Mouse (Mus musculus) embryonic fibroblast, embryonic 13.5 days (primary cell): ENCODE measurements at regions not wholly inside any gene's neighbourhood (a gene's known extent, or its start where the extent isn't known, plus 50 kb on each side); places are given as distances from the start of the nearest gene placed in this dataset.

Source experiments
- H3K27ac ChIP-seq: 2 replicates; pipeline ENCODE4 v1.5.1; 2012; ENCODE audit warnings: low read length, control low read depth, inconsistent platforms; ENCODE audit not compliant: insufficient read depth
- H3K4me1 ChIP-seq: 2 replicates; pipeline ENCODE4 v1.6.1; 2011; ENCODE audit warnings: low read length; ENCODE audit not compliant: control insufficient read depth, insufficient read depth
- H3K4me3 ChIP-seq: 2 replicates; pipeline ENCODE4 v1.5.1; 2011; ENCODE audit warnings: mild to moderate bottlenecking, control low read depth, low read length; ENCODE audit not compliant: insufficient read depth
- CTCF ChIP-seq: IDR thresholded peaks from 2 replicates; pipeline ENCODE4 v1.5.1; 2011; ENCODE audit warnings: mild to moderate bottlenecking, control low read depth, low read length, moderate library complexity, borderline replicate concordance; ENCODE audit not compliant: insufficient read depth
- POLR2A ChIP-seq: IDR thresholded peaks from 2 replicates; pipeline ENCODE4 v1.6.1; 2011; ENCODE audit warnings: low read depth, mild to moderate bottlenecking, control low read depth, low read length, moderate library complexity

DNA sequence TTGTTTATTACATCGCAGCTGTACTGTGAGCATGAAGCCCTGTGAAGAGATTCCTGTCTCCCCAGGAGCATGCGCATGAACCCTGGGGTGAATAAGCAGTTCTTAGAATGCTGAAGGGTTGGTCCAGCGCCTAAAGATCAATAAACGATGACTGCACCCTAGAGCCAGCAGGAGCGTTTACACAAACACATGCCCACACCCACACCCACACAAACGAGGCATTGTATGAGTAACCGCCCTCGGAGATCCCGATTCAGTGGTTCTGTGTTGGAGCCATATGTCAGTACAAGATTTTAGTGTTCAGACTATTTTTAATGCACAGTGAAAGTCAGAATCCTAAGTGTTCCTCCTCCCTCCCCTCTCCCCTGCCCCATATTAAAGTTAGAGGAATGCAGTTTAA, 57.3 kb downstream of the Edn1 start:
- Histone ChIP-seq H3K27ac (no peak overlapping the region), H3K4me3 (no peak overlapping the region), H3K4me1 (no peaks in the 10 kb centered on the region)
- TF ChIP-seq POLR2A (no peak), CTCF (no peak)

DNA sequence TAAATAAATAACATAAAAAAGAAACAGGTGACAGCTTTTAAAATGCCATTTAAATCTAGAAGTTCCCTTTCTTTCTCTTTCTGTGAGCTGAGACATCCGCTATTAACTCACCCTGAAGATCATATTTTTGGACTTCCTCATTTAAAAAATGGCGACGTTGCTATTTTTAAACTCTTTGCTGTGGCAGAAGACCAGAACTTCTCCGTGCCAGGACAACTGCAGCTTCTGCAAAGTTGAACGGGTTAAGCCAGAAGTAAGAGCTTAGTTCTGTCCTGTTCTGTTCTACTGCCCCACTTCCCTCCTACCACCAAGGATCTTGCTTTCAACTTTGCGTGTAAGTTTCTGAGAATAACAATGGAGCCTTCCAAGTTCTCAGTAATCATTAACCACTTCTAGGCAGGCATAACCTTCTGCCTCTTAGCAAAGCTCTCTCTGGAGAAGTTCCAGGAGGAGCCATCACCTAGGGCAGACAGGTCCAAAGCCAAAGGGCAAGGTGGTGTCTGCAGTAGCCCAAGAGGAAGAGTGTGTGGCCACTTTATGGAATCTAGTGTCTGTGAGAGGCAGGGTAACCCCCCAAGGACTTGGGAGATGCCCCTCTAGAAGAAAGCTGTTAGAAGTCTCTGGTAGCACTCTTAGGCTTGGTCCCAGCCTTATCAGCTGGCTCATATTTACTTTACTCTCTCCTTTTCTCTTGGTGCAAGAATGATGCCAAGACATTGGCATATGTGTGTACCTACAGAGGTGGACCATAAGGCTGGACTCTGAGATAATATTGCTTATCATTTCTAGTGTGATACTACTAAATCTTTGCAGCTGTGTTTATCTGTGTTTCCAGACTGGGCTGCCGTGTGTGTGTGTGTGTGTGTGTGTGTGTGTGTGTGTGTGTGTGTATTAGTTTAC, 66.6 kb downstream of the Edn1 start:
- TF ChIP-seq POLR2A (no peak), CTCF (no peak)
- Histone ChIP-seq H3K27ac (no peak overlapping the region), H3K4me3 (no peak overlapping the region), H3K4me1 (no peaks in the 10 kb centered on the region)

DNA sequence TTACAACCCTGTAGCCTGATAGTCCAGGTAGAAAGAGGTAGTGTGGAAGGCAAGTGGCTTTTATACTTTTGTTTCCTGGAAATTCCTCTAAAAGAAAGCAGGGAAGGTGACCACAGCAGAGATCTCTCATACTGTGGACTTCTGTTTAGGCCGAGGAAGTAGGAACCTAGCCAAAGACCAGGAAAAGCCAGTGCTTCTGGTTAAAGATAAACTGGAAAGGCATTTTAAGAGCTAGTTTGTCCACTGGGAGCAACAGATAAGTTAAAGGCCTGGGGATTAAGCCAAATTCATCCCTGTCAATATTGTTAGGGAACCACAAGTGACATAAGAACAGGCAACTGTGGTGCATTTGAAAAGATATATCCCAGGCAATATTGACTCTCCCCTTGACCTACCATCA, 68.5 kb downstream of the Edn1 start:
- TF ChIP-seq CTCF (no peak), POLR2A (no peak)

DNA sequence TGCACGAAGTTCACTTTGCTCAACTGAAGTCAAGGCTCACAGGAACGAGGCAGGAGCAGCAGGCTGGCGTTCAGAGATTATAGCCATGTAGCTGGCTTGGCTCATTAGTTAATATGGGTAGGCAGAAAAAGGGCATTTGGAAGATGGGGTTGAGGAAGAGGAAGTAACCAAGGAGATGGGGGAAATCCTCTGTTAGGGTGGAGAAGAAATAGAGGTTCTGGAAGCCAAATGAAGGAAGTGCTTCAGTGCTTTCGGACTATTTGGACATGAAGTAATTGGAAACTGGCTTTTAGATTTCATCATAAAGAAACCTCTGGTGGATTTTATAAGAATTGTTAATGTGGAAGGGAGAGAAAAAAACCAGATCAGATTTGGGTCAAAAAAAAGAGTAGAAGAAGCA, 70.9 kb downstream of the Edn1 start:
- Histone ChIP-seq H3K4me1 (no peaks in the 10 kb centered on the region), H3K4me3 (no peak overlapping the region), H3K27ac (no peak overlapping the region)
- TF ChIP-seq CTCF (no peak), POLR2A (no peak)

More for the DNA sequence above, 68.5 kb downstream of the Edn1 start:
- H3K4me3 ChIP-seq = no peak overlapping the region
- H3K27ac ChIP-seq = no peak overlapping the region
- no peaks in the 10 kb centered on the region for H3K4me1 ChIP-seq

GRCm38 (mm10) chr13:42374181-42374596, 72.9 kb downstream of the Edn1 start:
- no peak overlapping the region for H3K4me3 ChIP-seq
- H3K27ac ChIP-seq = no peak overlapping the region
- H3K4me1 ChIP-seq = no peaks in the 10 kb centered on the region
- no peak for TF ChIP-seq CTCF

DNA sequence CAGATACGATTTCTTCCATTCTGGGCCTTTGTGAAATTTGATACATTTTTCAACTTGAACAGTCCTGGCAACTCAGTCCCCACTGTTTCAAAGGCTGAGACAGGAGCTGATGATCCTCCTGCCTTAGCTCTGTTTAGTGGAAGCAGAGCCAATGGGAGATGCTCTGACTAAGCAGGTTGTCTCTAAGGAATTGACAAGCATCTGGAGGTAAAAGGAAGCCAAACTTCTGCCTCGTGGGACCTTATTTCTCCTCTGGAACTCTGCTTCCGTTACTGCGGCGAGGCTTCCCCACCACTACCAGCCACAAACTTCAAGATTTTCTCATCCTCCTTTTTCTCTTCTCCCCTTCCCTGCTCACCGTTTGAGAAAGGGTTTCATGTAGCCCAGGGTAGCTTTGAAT, 78.4 kb downstream of the Edn1 start:
- TF ChIP-seq POLR2A (no peak), CTCF (no peak)
- no peak overlapping the region for H3K4me3 ChIP-seq
- no peak overlapping the region for H3K27ac ChIP-seq
- no peaks in the 10 kb centered on the region for H3K4me1 ChIP-seq

DNA sequence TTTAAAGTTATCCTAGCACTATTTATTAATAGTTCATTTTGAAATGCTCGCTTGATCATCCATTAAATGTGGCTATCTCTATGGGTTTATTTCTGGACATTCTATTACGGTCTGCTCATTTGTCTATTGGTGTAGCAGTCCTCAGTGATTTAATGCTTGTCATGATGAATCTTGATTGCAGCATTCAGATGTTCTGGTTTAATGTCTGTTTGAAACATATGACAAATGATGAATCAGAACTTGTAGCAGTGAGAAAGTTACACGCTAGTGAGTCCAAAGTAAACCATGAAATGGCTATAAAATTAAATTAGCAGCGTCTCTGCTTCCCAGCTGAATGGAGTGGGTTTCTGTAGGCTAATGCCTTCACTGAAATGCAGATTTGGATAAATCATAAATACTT, 81.8 kb downstream of the Edn1 start:
- Histone ChIP-seq H3K27ac (no peak overlapping the region), H3K4me1 (no peaks in the 10 kb centered on the region), H3K4me3 (no peak overlapping the region)
- TF ChIP-seq POLR2A (no peak), CTCF (no peak)

GRCm38 (mm10) chr13:42390389-42390788, 89.1 kb downstream of the Edn1 start:
- H3K27ac ChIP-seq = no peak overlapping the region
- H3K4me1 ChIP-seq = no peaks in the 10 kb centered on the region
- TF ChIP-seq POLR2A (no peak), CTCF (no peak)
- H3K4me3 ChIP-seq = no peak overlapping the region

GRCm38 (mm10) chr13:42391330-42392005, 90.2 kb downstream of the Edn1 start:
- Histone ChIP-seq H3K4me3 (no peak overlapping the region), H3K4me1 (no peaks in the 10 kb centered on the region), H3K27ac (no peak overlapping the region)
- no peak for TF ChIP-seq POLR2A
- no peak for TF ChIP-seq CTCF

DNA sequence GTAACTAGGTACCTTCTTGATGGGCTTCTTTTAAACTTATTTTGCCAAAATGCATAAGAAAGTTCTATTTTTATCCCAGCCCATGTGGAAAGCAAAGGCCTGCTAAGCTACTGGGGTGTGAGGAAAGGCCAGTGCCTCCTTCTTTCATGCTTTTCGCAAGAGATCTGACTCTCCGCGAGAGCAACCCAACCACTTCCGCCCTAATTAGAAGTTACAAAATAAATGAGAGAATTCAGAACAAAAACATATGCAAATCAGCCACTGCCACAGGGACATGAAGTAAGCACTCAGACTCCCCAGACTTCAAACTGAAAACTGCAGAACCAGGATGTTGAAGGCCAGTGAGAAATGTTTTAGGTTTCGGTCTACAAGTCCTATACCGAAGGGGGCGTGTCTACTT, 91.4 kb downstream of the Edn1 start:
- Histone ChIP-seq H3K4me3 (no peak overlapping the region), H3K4me1 (no peaks in the 10 kb centered on the region), H3K27ac (no peak overlapping the region)
- TF ChIP-seq POLR2A (no peak), CTCF (no peak)
